Mouse (Mus musculus) forebrain, embryonic 11.5 days (tissue): ENCODE data around the gene Spz1. TPM values are rescaled to one million over a fixed set of nuclear protein-coding genes. Genes with fewer than 3 reads are reported as not detected.

ENCODE experiments used
- ATAC-seq: fragments of 200-750 bp; cut with Nextera tagmentation; replicated peaks from 2 replicates; pipeline ENCODE4 v1.8.0; 2017; ENCODE audit warnings: moderate TSS enrichment; ENCODE audit not compliant: low FRiP score
- DNase-seq: peaks from one replicate; pipeline ENCODE4 v3.0.0-alpha.2; 2017; ENCODE audit warnings: low spot score
- H3K27ac ChIP-seq: fragments of 300-500 bp; sonication (generic); 2 replicates; pipeline ENCODE4 v1.5.1; 2014; ENCODE audit warnings: low read depth, low read length
- H3K27me3 ChIP-seq: fragments of 300-500 bp; sonication (generic); 2 replicates; pipeline ENCODE4 v1.6.1; 2014; ENCODE audit warnings: mild to moderate bottlenecking, low read length, mixed read lengths; ENCODE audit not compliant: control insufficient read depth, insufficient read depth
- H3K36me3 ChIP-seq: fragments of 300-500 bp; sonication (generic); 2 replicates; pipeline ENCODE4 v1.6.1; 2014; ENCODE audit warnings: mild to moderate bottlenecking, low read length, moderate library complexity, mixed read lengths; ENCODE audit not compliant: control insufficient read depth, insufficient read depth
- H3K4me1 ChIP-seq: fragments of 300-500 bp; sonication (generic); replicated peaks from 2 replicates; pipeline ENCODE4 v1.6.1; 2014; ENCODE audit warnings: low read length, mixed read lengths; ENCODE audit not compliant: control insufficient read depth, insufficient read depth
- H3K4me2 ChIP-seq: fragments of 300-500 bp; sonication (generic); 2 replicates; pipeline ENCODE4 v1.6.1; 2014; ENCODE audit warnings: low read depth, mild to moderate bottlenecking, low read length, moderate library complexity, mixed read lengths; ENCODE audit not compliant: severe bottlenecking
- H3K4me3 ChIP-seq: fragments of 300-500 bp; sonication (generic); 2 replicates; pipeline ENCODE4 v1.5.1; 2014; ENCODE audit warnings: low read depth, low read length
- H3K9ac ChIP-seq: fragments of 300-500 bp; sonication (generic); 2 replicates; pipeline ENCODE4 v1.6.1; 2014; ENCODE audit warnings: low read length
- H3K9me3 ChIP-seq: fragments of 300-500 bp; sonication (generic); 2 replicates; pipeline ENCODE4 v1.6.1; 2016; ENCODE audit warnings: low read length, mixed read lengths; ENCODE audit not compliant: control insufficient read depth
- WGBS: fragments of 180-500 bp; shearing (Covaris S2); extraction: QIAGEN DNeasy Blood & Tissue Kit; methylation state at CpG from one replicate; pipeline ENCODE4 v1.1.7; 2014; 5-methylcytosine and 5-hydroxymethylcytosine counted together
- polyA plus RNA-seq: library from polyadenylated mRNA; unstranded; fragments of >200 nt; fragmentation: Nextera tagmentation; extraction: Ambion mirVana; gene quantifications from 2 replicates; pipeline ENCODE4 v1.2.1, GENCODE M21; 2014

Gene Spz1
- polyA plus RNA-seq, 1 experiment from 2014 or later: not detected

GRCm38 (mm10) chr13:92556458-92557126 lies 19.4 kb downstream of the Spz1 start:
- ATAC-seq: no peak
- H3K27me3 ChIP-seq: no peaks in the 10 kb centered on the region
- 57% methylated on average over 8 of the region's 8 CpGs for WGBS
- DNase-seq: no peak
- no peaks in the 10 kb centered on the region for H3K36me3 ChIP-seq
- no peak overlapping the region for H3K27ac ChIP-seq
- no peak overlapping the region for H3K9ac ChIP-seq
- H3K4me2 ChIP-seq: no peak overlapping the region
- H3K4me1 ChIP-seq: no peaks in the 10 kb centered on the region
- no peak overlapping the region for H3K4me3 ChIP-seq
- H3K9me3 ChIP-seq: no peaks in the 10 kb centered on the region

GRCm38 (mm10) chr13:92547093-92547492 lies 28.9 kb downstream of the Spz1 start:
- Histone ChIP-seq H3K4me2 (no peak overlapping the region), H3K9me3 (peaks cover 8% of the 10 kb centered on the region), H3K27me3 (no peaks in the 10 kb centered on the region), H3K4me1 (no peaks in the 10 kb centered on the region), H3K9ac (no peak overlapping the region), H3K27ac (no peak overlapping the region), H3K36me3 (no peaks in the 10 kb centered on the region), H3K4me3 (no peak overlapping the region)
- DNase-seq: no peak
- WGBS: 81% methylated on average over 4 of the region's 4 CpGs
- no peak for ATAC-seq

- ATAC-seq (no peak), DNase-seq (no peak)
- Histone ChIP-seq H3K4me3 (no peak overlapping the region), H3K9ac (no peak overlapping the region), H3K27ac (no peak overlapping the region), H3K27me3 (no peaks in the 10 kb centered on the region), H3K4me2 (no peak overlapping the region), H3K4me1 (no peaks in the 10 kb centered on the region), H3K9me3 (no peaks in the 10 kb centered on the region), H3K36me3 (no peaks in the 10 kb centered on the region)
- 84% methylated on average over 6 of the region's 6 CpGs for WGBS
Measured at GRCm38 (mm10) chr13:92540997-92541396, 35.0 kb downstream of the Spz1 start.

- DNase-seq (no peak), ATAC-seq (no peak)
- H3K4me3 ChIP-seq: no peak overlapping the region
- H3K36me3 ChIP-seq: no peaks in the 10 kb centered on the region
- no peaks in the 10 kb centered on the region for H3K4me1 ChIP-seq
- no peaks in the 10 kb centered on the region for H3K9me3 ChIP-seq
- no peak overlapping the region for H3K9ac ChIP-seq
- no peak overlapping the region for H3K4me2 ChIP-seq
- no peak overlapping the region for H3K27ac ChIP-seq
- WGBS: 66% methylated on average over 4 of the region's 4 CpGs
- no peaks in the 10 kb centered on the region for H3K27me3 ChIP-seq
Measured at GRCm38 (mm10) chr13:92539126-92539525, 36.8 kb downstream of the Spz1 start.

GRCm38 (mm10) chr13:92533801-92534200 lies 42.2 kb downstream of the Spz1 start:
- no peak for ATAC-seq
- H3K4me2 ChIP-seq: no peak overlapping the region
- 54% methylated on average over 2 of the region's 2 CpGs for WGBS

GRCm38 (mm10) chr13:92532216-92532615 lies 43.8 kb downstream of the Spz1 start:
- Histone ChIP-seq H3K27ac (no peak overlapping the region), H3K4me2 (no peak overlapping the region), H3K9ac (no peak overlapping the region), H3K27me3 (no peaks in the 10 kb centered on the region), H3K36me3 (no peaks in the 10 kb centered on the region), H3K4me3 (no peak overlapping the region), H3K9me3 (no peaks in the 10 kb centered on the region), H3K4me1 (no peaks in the 10 kb centered on the region)
- DNase-seq: no peak
- no peak for ATAC-seq
- 78% methylated on average over 2 of the region's 2 CpGs for whole genome bisulfite sequencing

More at GRCm38 (mm10) chr13:92533801-92534200, 42.2 kb downstream of the Spz1 start:
- DNase-seq: no peak
- Histone ChIP-seq H3K4me1 (no peaks in the 10 kb centered on the region), H3K27me3 (no peaks in the 10 kb centered on the region), H3K9ac (no peak overlapping the region), H3K36me3 (no peaks in the 10 kb centered on the region), H3K4me3 (no peak overlapping the region), H3K27ac (no peak overlapping the region), H3K9me3 (no peaks in the 10 kb centered on the region)

- Histone ChIP-seq H3K4me2 (peak overlapping the region; percentile 84), H3K4me3 (peak overlapping the region; percentile 68), H3K27me3 (no peaks in the 10 kb centered on the region), H3K36me3 (no peaks in the 10 kb centered on the region), H3K4me1 (no peaks in the 10 kb centered on the region), H3K27ac (peak overlapping the region; percentile 71), H3K9ac (peak overlapping the region; percentile 83), H3K9me3 (no peaks in the 10 kb centered on the region)
- DNase-seq (no peak), ATAC-seq (no peak)
- WGBS: 6% methylated on average over 15 of the region's 15 CpGs
Measured at GRCm38 (mm10) chr13:92531237-92531636, 44.7 kb downstream of the Spz1 start.

GRCm38 (mm10) chr13:92530721-92531211 lies 45.2 kb downstream of the Spz1 start, which contains the start of gene Zfyve16:
Gene Zfyve16 (minus strand): TSS chr13:92530868.
- Histone ChIP-seq H3K27ac (peak within 1 kb of the TSS; percentile 90), H3K4me3 (peak within 1 kb of the TSS; percentile 68), H3K27me3 (no peaks in the 10 kb centered on the region), H3K36me3 (no peaks in the 10 kb centered on the region), H3K9me3 (no peaks in the 10 kb centered on the region), H3K4me2 (peak within 1 kb of the TSS; percentile 84), H3K9ac (peak within 1 kb of the TSS; percentile 83), H3K4me1 (no peaks in the 10 kb centered on the region)
- ATAC-seq (peak; percentile 99), DNase-seq (peak; percentile 98)
- under 1% methylated on average over 46 of the region's 46 CpGs for WGBS
